Mouse (Mus musculus): ENCODE measurements around the gene Gamt. TPM values are rescaled to one million over a fixed set of nuclear protein-coding genes. Genes with fewer than 3 reads are reported as not detected.
A peak's percentile ranks its signal among the peaks of the same experiment; 100 is the strongest.

Gamt gene
- total RNA-seq, 2 experiments from 2014 or later, result 16.2 to 21.2 TPM

DNA sequence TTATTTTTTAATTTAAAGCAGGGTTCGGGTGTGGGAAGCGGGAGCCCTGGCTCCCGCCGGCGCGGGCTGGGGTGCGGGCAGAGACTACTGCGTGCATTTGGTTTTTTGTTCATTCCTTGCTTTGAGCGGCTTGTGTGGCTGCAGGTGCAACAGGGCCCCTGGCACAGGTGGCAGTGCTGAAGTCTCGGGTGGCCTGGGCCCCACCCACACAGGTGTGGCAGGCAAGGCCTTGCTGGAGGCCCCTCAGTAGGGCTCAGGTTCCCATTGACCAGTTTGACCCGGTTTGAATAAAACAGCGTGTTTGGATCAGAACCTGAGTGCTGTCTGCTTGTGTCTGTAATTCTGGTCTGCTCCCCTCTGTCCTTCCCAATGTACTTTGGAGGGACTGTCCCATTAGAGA is 27.3 kb upstream of the Gamt start:
- DNase-seq (ENCODE audit: low spot score in 2 of 2), result no peak

GRCm38 (mm10) chr10:80285222-80286070 is 24.6 kb upstream of the Gamt start:
- no peak for DNase-seq (ENCODE audit: low spot score in 2 of 2)

DNA sequence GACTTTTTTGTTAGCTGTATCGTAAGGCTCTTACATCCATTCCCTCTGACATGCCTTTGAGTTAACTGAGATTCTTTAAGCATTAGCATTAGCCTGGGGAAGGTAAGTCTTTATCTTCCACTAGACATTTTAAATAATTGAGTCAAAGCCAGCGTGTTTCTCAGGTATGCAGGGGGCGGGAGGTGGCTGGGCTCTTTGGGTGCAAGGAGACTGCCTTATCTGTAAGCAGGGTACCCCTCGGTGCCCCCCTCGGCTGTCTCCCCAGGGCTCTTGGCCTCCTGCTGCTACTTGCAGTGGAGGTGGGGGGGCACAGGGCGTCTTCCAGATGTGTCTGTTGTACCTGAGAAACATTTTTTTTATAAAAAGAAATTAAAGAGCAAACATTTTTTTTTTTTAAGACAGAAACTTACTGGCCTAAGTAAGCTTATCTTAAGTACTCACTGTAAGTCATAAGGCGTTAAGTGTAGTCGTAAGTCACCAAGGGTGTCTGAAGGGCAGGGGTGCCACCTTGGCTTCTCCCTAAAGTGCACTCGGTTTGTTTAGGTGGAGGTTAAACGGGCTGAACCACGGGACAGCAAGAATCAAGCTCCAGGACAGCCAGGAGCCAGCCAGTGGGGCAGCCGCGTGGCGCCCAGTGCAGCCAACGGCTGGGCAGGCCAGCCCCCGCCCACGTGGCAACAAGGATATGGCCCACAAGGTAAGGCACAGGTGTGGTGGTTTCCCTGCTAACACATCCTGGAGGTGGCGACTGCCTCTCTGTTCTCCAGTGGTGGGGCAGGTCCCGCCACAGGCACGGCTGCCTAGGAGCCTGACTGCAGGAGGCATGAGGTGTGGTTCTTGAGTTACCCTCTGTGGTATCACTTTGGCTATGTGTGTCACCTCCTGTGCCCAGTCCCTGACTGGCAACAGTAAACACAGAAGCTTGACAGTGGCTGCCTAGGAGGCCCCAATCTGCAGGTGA is 21.9 kb upstream of the Gamt start:
- DNase-seq (ENCODE audit: low spot score in 2 of 2), result no peak

DNA sequence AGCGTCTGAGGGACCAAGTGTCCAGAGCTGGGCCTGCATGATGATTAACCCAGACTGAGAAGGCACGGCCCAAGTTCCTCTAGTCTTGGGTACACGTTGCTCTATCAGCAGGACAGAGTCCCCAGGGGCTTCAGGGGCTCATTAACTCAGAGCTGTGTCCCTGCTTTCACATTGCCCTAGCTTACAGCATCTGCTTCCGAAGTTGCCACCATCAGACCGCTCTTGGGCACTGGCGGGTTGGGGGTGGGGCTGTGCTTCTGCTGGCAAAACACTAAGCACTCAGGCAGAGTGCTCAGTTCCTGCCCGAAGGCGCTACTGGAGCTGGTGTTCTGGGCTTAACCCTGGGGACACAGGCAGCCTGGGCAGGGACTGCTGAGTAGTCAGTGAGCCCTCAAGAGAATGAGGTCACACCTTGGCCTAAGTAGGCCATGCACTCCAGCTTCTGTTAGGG is 21.1 kb upstream of the Gamt start:
- DNase-seq (ENCODE audit: low spot score in 2 of 2), result no peak

GRCm38 (mm10) chr10:80281304-80281703 is 20.5 kb upstream of the Gamt start:
- no peak for DNase-seq (ENCODE audit: low spot score in 2 of 2)

- DNase-seq (ENCODE audit: low spot score in 2 of 2), result no peak
Measured at GRCm38 (mm10) chr10:80279273-80279672, 18.5 kb upstream of the Gamt start.

- DNase-seq (ENCODE audit: low spot score in 2 of 2), result no peak
Measured at GRCm38 (mm10) chr10:80278390-80278789, 17.6 kb upstream of the Gamt start.

- no peak for DNase-seq (ENCODE audit: low spot score in 2 of 2)
Measured at GRCm38 (mm10) chr10:80276238-80276637, 15.4 kb upstream of the Gamt start.

- DNase-seq (ENCODE audit: low spot score in 2 of 2), result no peak
Measured at GRCm38 (mm10) chr10:80273847-80274246, 13.0 kb upstream of the Gamt start.

DNA sequence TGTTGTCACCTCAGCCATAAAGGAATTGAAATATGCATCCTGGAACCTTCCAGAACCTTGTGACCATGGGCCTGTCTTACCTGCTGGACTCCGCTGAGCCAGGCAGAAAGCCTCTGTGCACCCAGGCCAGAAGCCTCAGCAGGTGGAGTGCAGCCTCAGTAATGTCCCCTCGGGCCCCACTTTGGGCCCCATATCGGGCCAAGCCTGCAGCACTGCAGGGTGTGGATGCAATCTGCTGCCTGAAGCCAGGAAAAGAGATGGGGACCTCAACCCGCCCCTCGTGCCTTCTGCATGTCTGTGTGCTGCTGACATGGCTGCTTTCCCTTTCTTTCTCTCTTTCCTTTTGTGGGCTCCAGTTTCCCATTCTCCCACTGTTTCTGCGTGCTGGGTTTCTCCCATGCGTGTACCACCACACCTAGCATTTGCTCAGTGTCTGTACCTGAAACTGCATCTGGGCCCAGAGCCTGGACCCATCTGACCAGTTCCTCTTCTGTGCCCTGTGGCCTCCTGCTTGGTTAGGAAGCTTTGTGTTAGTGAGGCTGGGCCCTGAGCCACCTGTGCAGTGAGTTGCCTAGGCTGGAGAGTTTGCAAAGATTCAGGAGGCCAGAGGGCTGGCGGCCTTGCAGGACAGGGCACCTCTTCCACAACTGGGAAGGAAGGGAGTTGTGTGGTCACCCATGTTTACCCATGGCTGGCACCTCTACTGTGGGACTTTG is 11.2 kb upstream of the Gamt start:
- DNase-seq (ENCODE audit: low spot score in 2 of 2), result no peak

DNA sequence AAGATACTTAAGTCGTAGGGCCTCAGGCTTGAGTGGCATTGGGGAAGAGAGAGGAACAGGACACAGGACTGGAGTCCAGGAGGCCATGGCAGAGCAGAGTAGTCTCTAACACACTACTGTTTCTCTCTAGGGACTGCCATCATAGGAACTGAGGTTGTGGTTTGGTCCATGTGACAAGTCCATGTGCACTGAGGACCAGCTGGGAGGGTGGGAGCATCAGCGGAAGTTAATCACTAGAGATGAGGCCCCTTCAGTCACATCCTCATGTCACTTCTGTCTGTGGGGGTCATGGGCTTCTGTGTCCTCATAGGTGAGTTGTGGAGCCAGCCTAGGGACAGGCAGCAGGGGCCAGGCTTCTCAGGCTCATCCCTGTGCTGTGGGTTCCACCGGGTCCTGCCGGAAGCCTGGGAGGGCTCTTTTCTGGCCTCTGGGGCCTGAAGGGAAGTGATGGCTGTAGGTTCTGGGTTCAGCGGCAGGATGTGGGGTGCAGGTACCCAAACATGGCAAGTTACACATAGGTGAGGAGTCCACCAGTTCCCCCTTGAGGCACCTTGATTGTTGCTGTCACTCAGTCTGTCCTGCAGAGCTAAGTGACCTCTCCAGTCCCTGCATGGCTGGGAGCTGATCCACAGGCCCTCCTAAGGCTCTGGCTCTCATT is 10.5 kb upstream of the Gamt start:
- no peak for DNase-seq (ENCODE audit: low spot score in 2 of 2)

GRCm38 (mm10) chr10:80270734-80271181 is 9.9 kb upstream of the Gamt start:
- no peak for DNase-seq (ENCODE audit: low spot score in 2 of 2)

GRCm38 (mm10) chr10:80270099-80270498 is 9.3 kb upstream of the Gamt start:
- no peak for DNase-seq (ENCODE audit: low spot score in 2 of 2)

GRCm38 (mm10) chr10:80265149-80265486 is 4.3 kb upstream of the Gamt start:
- no peak for DNase-seq (ENCODE audit: low spot score in 2 of 2)

GRCm38 (mm10) chr10:80264341-80265148 is 3.7 kb upstream of the Gamt start:
- DNase-seq (ENCODE audit: low spot score in 2 of 2), result peak; percentile 98 to 99

DNA sequence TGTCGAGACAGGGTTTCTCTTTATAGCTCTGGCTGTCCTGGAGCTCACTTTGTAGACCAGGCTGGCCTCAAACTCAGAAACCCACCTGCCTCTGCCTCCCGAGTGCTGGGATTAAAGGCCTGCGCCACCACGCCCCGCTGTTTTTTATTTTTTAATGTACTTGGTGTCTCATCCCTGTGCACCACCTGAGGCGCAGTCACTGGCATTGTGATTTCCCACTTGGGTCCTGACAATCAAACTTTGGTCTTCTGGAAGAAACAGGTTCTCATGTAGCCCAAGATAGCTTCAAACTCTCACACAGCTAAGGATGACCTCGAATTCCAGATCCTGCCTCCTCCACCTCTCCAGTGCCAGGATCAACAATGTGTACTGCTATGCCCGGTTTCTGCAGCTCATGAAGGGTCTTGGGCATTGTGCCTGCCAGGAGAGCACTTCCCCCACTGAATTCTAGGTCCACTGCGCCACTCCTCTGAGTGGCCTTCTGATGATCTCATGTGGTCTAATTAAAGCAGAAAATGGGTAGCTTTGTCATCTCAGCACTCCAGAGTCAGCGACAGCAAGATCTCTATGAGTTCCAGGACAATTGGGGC is 2.1 kb upstream of the Gamt start:
- DNase-seq (ENCODE audit: low spot score in 2 of 2), result no peak

GRCm38 (mm10) chr10:80262169-80262568 is 1.4 kb upstream of the Gamt start:
- no peak for DNase-seq (ENCODE audit: low spot score in 2 of 2)

GRCm38 (mm10) chr10:80261585-80261968 is 765 bp upstream of the Gamt start:
- peak; percentile 84 to 86 for DNase-seq (ENCODE audit: low spot score in 2 of 2)

DNA sequence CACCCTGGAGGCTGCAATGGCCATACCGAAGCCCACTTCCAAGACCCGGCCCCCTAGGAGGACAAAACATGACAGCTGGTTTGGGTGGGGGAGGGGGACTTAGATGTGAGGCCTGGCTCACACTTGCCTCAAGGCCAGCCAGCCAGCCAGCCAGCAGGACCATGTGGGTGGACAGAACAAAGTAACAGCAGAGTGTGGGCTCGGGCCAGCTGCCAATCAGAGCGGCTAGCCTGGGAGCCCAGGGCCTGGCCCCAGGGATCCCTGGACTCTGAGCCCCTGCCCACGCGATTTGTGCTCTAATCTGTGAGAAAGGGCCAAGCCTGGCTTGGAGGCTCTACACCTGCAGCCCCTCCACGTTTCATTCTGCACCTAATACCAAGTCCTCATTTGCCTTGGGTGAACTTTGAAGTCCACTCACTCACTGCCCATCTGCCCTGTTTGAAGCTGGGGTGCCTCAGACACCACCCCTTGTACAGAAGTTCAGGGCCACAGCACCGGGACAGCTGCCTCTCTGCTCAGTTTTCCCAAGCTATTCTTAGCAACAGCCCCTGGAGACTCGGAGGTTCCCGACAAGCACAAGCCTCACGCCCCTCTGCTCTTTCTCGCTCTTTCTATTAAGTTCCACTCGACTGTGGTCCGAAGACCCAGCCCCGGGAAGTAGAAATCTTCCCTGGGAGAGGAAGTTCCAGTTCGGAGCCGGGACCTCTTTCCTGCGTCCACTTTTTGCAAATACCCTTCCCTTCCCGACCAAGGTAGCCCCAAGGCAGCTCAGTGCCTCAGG is 761 bp downstream of the Gamt start:
- DNase-seq (ENCODE audit: low spot score in 2 of 2), result peak; percentile 69 to 78

All from left cerebral cortex, adult 18-20 months (tissue).